7 mouse cellular contexts compared by ENCODE assay signal in the genomic region with DNA sequence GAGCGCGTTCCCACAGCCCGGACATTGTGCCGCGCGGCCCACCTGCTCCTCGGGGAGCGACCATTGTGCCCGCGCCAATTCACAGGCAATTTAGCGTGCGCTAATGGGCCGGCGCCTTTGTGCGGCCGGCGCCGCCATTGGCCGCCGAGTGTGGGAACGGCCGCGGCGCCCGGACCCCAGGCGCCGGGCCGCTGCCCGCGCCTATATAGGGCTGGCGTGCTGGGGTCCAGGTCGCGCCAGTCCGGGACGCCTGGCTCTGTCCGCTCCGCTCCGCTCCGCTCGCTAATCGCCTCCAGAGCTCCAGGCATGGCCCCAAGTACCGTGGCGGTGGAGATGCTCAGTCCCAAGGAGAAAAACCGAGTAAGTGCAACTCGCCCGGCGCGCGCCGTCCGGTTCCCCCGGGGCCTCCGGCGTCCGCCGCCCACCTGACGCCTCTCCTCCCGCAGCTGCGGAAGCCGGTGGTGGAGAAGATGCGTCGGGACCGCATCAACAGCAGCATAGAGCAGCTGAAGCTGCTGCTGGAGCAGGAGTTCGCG. TPM values are rescaled to one million over a fixed set of nuclear protein-coding genes. Genes with fewer than 3 reads are reported as not detected.
A peak's percentile ranks its signal among the peaks of the same experiment; 100 is the strongest.
DNase-seq lines count a peak whose midpoint lies in the region; ATAC-seq and TF ChIP-seq lines count a peak whose summit lies in the region.

A gene (plus strand): TSS at position 234 of the 536 bp plus-strand sequence.

- WGBS in hindbrain, embryonic 10.5 days = under 1% methylated on average over 65 of the region's 65 CpGs
- WGBS in limb, embryonic 10.5 days = under 1% methylated on average over 65 of the region's 65 CpGs
- under 1% methylated on average over 65 of the region's 65 CpGs for WGBS in olfactory bulb, adult 2 months

- DNase-seq in embryo, embryonic 9.5 days (ENCODE audit: extremely low spot score) = peak; percentile 83
- peak; percentile 92 for DNase-seq in hindbrain, embryonic 10.5 days (ENCODE audit: low spot score)
- peak; percentile 62 for DNase-seq in limb, embryonic 10.5 days (ENCODE audit: low spot score)
- no peak for DNase-seq in urinary bladder, adult 18-20 months (ENCODE audit: low spot score in 2 of 2)

- no peak for TF ChIP-seq CTCF in olfactory bulb, adult 2 months (IDR thresholded peaks at IDR 0.05; ENCODE audit: insufficient read depth, low read depth, low read length)

- H3K27ac ChIP-seq in hindbrain, embryonic 10.5 days = peak within 1 kb of the TSS; percentile 97
- H3K27ac ChIP-seq in limb, embryonic 10.5 days = peak within 1 kb of the TSS; percentile 71
- H3K27ac ChIP-seq in olfactory bulb, adult 2 months (ENCODE audit: insufficient read depth, low read depth, low read length) = peak within 1 kb of the TSS; percentile 71

- peak; percentile 62; the same call in 1 of the 2 replicates for TF ChIP-seq POLR2A in olfactory bulb, adult 2 months (IDR thresholded peaks at IDR 0.05; ENCODE audit: insufficient read depth, low read depth, low read length)

- H3K4me1 ChIP-seq in megakaryocyte, embryonic 14.5 days = peaks cover 54% of the 10 kb centered on the region
- peaks cover 98% of the 10 kb centered on the region for H3K4me1 ChIP-seq in hindbrain, embryonic 10.5 days (replicated peaks)
- H3K4me1 ChIP-seq in limb, embryonic 10.5 days = peaks cover 74% of the 10 kb centered on the region
- peaks cover 46% of the 10 kb centered on the region for H3K4me1 ChIP-seq in olfactory bulb, adult 2 months (ENCODE audit: control insufficient read depth, insufficient read depth, low read length)

- H3K4me3 ChIP-seq in megakaryocyte, embryonic 14.5 days (replicated peaks) = peak within 1 kb of the TSS; percentile 90
- H3K4me3 ChIP-seq in hindbrain, embryonic 10.5 days = peak within 1 kb of the TSS; percentile 91
- H3K4me3 ChIP-seq in limb, embryonic 10.5 days = peak within 1 kb of the TSS; percentile 57
- H3K4me3 ChIP-seq in olfactory bulb, adult 2 months (ENCODE audit: insufficient read depth, low read depth, low read length) = peak within 1 kb of the TSS; percentile 69

- peaks cover 76% of the 10 kb centered on the region for H3K27me3 ChIP-seq in megakaryocyte, embryonic 14.5 days (replicated peaks)
- H3K27me3 ChIP-seq in hindbrain, embryonic 10.5 days (ENCODE audit: insufficient read depth, poor library complexity, severe bottlenecking) = peaks cover 73% of the 10 kb centered on the region
- peaks cover 81% of the 10 kb centered on the region for H3K27me3 ChIP-seq in limb, embryonic 10.5 days (ENCODE audit: low read depth, poor library complexity, severe bottlenecking)

- H3K36me3 ChIP-seq in megakaryocyte, embryonic 14.5 days (replicated peaks; ENCODE audit: low read length) = no peaks in the 10 kb centered on the region
- peaks cover 23% of the 10 kb centered on the region for H3K36me3 ChIP-seq in hindbrain, embryonic 10.5 days
- peaks cover 2% of the 10 kb centered on the region for H3K36me3 ChIP-seq in limb, embryonic 10.5 days

- no peak for ATAC-seq in megakaryocyte, adult 5-6 weeks (ENCODE audit: poor library complexity, severe bottlenecking)

- 0 out of 2 replicates have a peak, but pooled peaks cover 3% of the 10 kb centered on the region for H3K9me3 ChIP-seq in megakaryocyte, embryonic 14.5 days
- H3K9me3 ChIP-seq in hindbrain, embryonic 10.5 days = no peaks in the 10 kb centered on the region
- no peaks in the 10 kb centered on the region for H3K9me3 ChIP-seq in limb, embryonic 10.5 days (replicated peaks)

RNA-seq across cellular contexts. Expression of the gene that starts here (rescaled TPM):
- 0.23 TPM in 1 of 2 replicates, not detected in the other for polyA plus RNA-seq in megakaryocyte, embryonic 14.5 days (2012; ENCODE audit: insufficient read depth, low replicate concordance)
- total RNA-seq in megakaryocyte, adult 5-6 weeks (2015) = 0.25 and 0.27 TPM in 2 replicates
- total RNA-seq in megakaryocyte, adult 5-6 weeks (2017) = not detected in 2 replicates
- 534 and 601 TPM in 2 replicates for polyA plus RNA-seq in hindbrain, embryonic 10.5 days (2016; fragmentation: Nextera tagmentation; extraction: Ambion mirVana)
- polyA plus RNA-seq in limb, embryonic 10.5 days (2016; fragmentation: Nextera tagmentation; extraction: Ambion mirVana) = 0.33 and 1.1 TPM in 2 replicates
- not detected in 2 replicates for polyA plus RNA-seq in olfactory bulb, adult 2 months (2012; ENCODE audit: insufficient read depth, insufficient read length, low replicate concordance, missing spikeins)

Comparison
In these comparisons a context has a peak if more than half of its experiments do, and no peak if none do; other contexts are left out.
1. RNA of the gene that starts here (polyA plus RNA-seq): 534 to 601 TPM in hindbrain, embryonic 10.5 days; 0.33 to 1.1 TPM in limb, embryonic 10.5 days, 0.23 TPM in megakaryocyte, embryonic 14.5 days and not detected in olfactory bulb, adult 2 months; every median in the first group is over 100 times any median in the second.
2. DNase-seq: peak in embryo, embryonic 9.5 days (single experiment), hindbrain, embryonic 10.5 days (single experiment) and limb, embryonic 10.5 days (single experiment); none in urinary bladder, adult 18-20 months (0 of 2).
3. Peak in every context shown above with its lines, with median percentiles within 50 percentile points of each other: H3K4me3 ChIP-seq and H3K27ac ChIP-seq.